Mouse (Mus musculus): Measurements from ENCODE around the gene Mab21l1. TPM values are rescaled to one million over a fixed set of nuclear protein-coding genes. Genes with fewer than 3 reads are reported as not detected.

Mab21l1 gene
- total and polyA plus RNA-seq, 3 experiments, result 0.09 to 0.16 (median 0.13) TPM

- Histone ChIP-seq H3K4me1 (ENCODE audit: control insufficient read depth, insufficient read depth, low read length) (peaks cover 4% of the 10 kb centered on the region), H3K4me3 (no peak overlapping the region), H3K27ac (no peak overlapping the region), H3K9ac (ENCODE audit: low read depth, low read length) (no peak overlapping the region), H3K36me3 (ENCODE audit: control insufficient read depth, insufficient read depth, low read length) (no peaks in the 10 kb centered on the region), H3K79me2 (replicated peaks; ENCODE audit: control insufficient read depth, insufficient read depth, low read length) (no peaks in the 10 kb centered on the region), H3K27me3 (ENCODE audit: control insufficient read depth, insufficient read depth, low read length) (no peaks in the 10 kb centered on the region)
- no peak for DNase-seq
- TF ChIP-seq POLR2A (IDR thresholded peaks at IDR 0.05; ENCODE audit: insufficient read depth, low read depth, low read length), result no peak
- TF ChIP-seq EP300 (IDR thresholded peaks at IDR 0.05; ENCODE audit: insufficient read depth, low read depth, low read length), result no peak
- no peak for TF ChIP-seq CTCF (IDR thresholded peaks at IDR 0.05)
- intact Hi-C loops (cut with DNase I), result loop anchor here (10.0 kb wide), 2 partner anchors 264 to 414 kb away; no protein-coding TSS in a partner anchor
- 81% methylated on average over 5 of the region's 5 CpGs for WGBS
These were observed 6.4 kb downstream of the Mab21l1 start for GRCm38 (mm10) chr3:55788621-55789201.

- Histone ChIP-seq H3K79me2 (replicated peaks; ENCODE audit: control insufficient read depth, insufficient read depth, low read length) (no peaks in the 10 kb centered on the region), H3K9ac (ENCODE audit: low read depth, low read length) (no peak overlapping the region), H3K4me3 (no peak overlapping the region), H3K27ac (no peak overlapping the region), H3K4me1 (ENCODE audit: control insufficient read depth, insufficient read depth, low read length) (peaks cover 8% of the 10 kb centered on the region), H3K36me3 (ENCODE audit: control insufficient read depth, insufficient read depth, low read length) (no peaks in the 10 kb centered on the region), H3K27me3 (ENCODE audit: control insufficient read depth, insufficient read depth, low read length) (no peaks in the 10 kb centered on the region)
- no peak for TF ChIP-seq EP300 (IDR thresholded peaks at IDR 0.05; ENCODE audit: insufficient read depth, low read depth, low read length)
- TF ChIP-seq POLR2A (IDR thresholded peaks at IDR 0.05; ENCODE audit: insufficient read depth, low read depth, low read length), result no peak
- TF ChIP-seq CTCF (IDR thresholded peaks at IDR 0.05), result peak; percentile 18
- DNase-seq, result no peak
- intact Hi-C loops (cut with DNase I), result loop anchor here (10.0 kb wide), 2 partner anchors 265 to 415 kb away; no protein-coding TSS in a partner anchor
- WGBS, result 79% methylated on average over 2 of the region's 2 CpGs
These were observed 7.5 kb downstream of the Mab21l1 start for GRCm38 (mm10) chr3:55789856-55790255.

GRCm38 (mm10) chr3:55790609-55791008 is 8.3 kb downstream of the Mab21l1 start:
- H3K27me3 ChIP-seq (ENCODE audit: control insufficient read depth, insufficient read depth, low read length), result no peaks in the 10 kb centered on the region
- H3K4me3 ChIP-seq, result no peak overlapping the region
- H3K79me2 ChIP-seq (replicated peaks; ENCODE audit: control insufficient read depth, insufficient read depth, low read length), result no peaks in the 10 kb centered on the region
- H3K9ac ChIP-seq (ENCODE audit: low read depth, low read length), result no peak overlapping the region
- TF ChIP-seq EP300 (IDR thresholded peaks at IDR 0.05; ENCODE audit: insufficient read depth, low read depth, low read length) (no peak), CTCF (IDR thresholded peaks at IDR 0.05) (no peak), POLR2A (IDR thresholded peaks at IDR 0.05; ENCODE audit: insufficient read depth, low read depth, low read length) (no peak)
- H3K27ac ChIP-seq, result no peak overlapping the region
- H3K36me3 ChIP-seq (ENCODE audit: control insufficient read depth, insufficient read depth, low read length), result no peaks in the 10 kb centered on the region
- 91% methylated on average over 4 of the region's 4 CpGs for WGBS
- no peak for DNase-seq
- intact Hi-C loops (cut with DNase I), result no loop called here
- peaks cover 8% of the 10 kb centered on the region for H3K4me1 ChIP-seq (ENCODE audit: control insufficient read depth, insufficient read depth, low read length)

GRCm38 (mm10) chr3:55792251-55792650 is 9.9 kb downstream of the Mab21l1 start:
- DNase-seq, result no peak
- Histone ChIP-seq H3K27me3 (ENCODE audit: control insufficient read depth, insufficient read depth, low read length) (no peaks in the 10 kb centered on the region), H3K36me3 (ENCODE audit: control insufficient read depth, insufficient read depth, low read length) (no peaks in the 10 kb centered on the region), H3K9ac (ENCODE audit: low read depth, low read length) (no peak overlapping the region), H3K79me2 (replicated peaks; ENCODE audit: control insufficient read depth, insufficient read depth, low read length) (no peaks in the 10 kb centered on the region), H3K4me1 (ENCODE audit: control insufficient read depth, insufficient read depth, low read length) (peaks cover 8% of the 10 kb centered on the region), H3K4me3 (no peak overlapping the region), H3K27ac (no peak overlapping the region)
- TF ChIP-seq CTCF (IDR thresholded peaks at IDR 0.05), result no peak
- no peak for TF ChIP-seq POLR2A (IDR thresholded peaks at IDR 0.05; ENCODE audit: insufficient read depth, low read depth, low read length)
- TF ChIP-seq EP300 (IDR thresholded peaks at IDR 0.05; ENCODE audit: insufficient read depth, low read depth, low read length), result no peak
- WGBS, result 54% methylated on average over 5 of the region's 5 CpGs
- intact Hi-C loops (cut with DNase I), result no loop called here

GRCm38 (mm10) chr3:55793842-55794575 is 11.7 kb downstream of the Mab21l1 start:
- Histone ChIP-seq H3K36me3 (ENCODE audit: control insufficient read depth, insufficient read depth, low read length) (no peaks in the 10 kb centered on the region), H3K9ac (ENCODE audit: low read depth, low read length) (no peak overlapping the region), H3K4me3 (no peak overlapping the region), H3K27ac (peak overlapping the region; percentile 60), H3K27me3 (ENCODE audit: control insufficient read depth, insufficient read depth, low read length) (no peaks in the 10 kb centered on the region), H3K79me2 (replicated peaks; ENCODE audit: control insufficient read depth, insufficient read depth, low read length) (no peaks in the 10 kb centered on the region), H3K4me1 (ENCODE audit: control insufficient read depth, insufficient read depth, low read length) (peaks cover 8% of the 10 kb centered on the region)
- WGBS, result 16% methylated on average over 7 of the region's 7 CpGs
- intact Hi-C loops (cut with DNase I), result no loop called here
- TF ChIP-seq CTCF (IDR thresholded peaks at IDR 0.05), result no peak
- TF ChIP-seq EP300 (IDR thresholded peaks at IDR 0.05; ENCODE audit: insufficient read depth, low read depth, low read length), result no peak
- no peak for TF ChIP-seq POLR2A (IDR thresholded peaks at IDR 0.05; ENCODE audit: insufficient read depth, low read depth, low read length)
- DNase-seq, result peak; percentile 78 to 80

- no peak overlapping the region for H3K27ac ChIP-seq
- H3K79me2 ChIP-seq (replicated peaks; ENCODE audit: control insufficient read depth, insufficient read depth, low read length), result no peaks in the 10 kb centered on the region
- H3K4me3 ChIP-seq, result no peak overlapping the region
- peaks cover 8% of the 10 kb centered on the region for H3K4me1 ChIP-seq (ENCODE audit: control insufficient read depth, insufficient read depth, low read length)
- TF ChIP-seq CTCF (IDR thresholded peaks at IDR 0.05) (no peak), POLR2A (IDR thresholded peaks at IDR 0.05; ENCODE audit: insufficient read depth, low read depth, low read length) (no peak), EP300 (IDR thresholded peaks at IDR 0.05; ENCODE audit: insufficient read depth, low read depth, low read length) (no peak)
- no peak for DNase-seq
- no peaks in the 10 kb centered on the region for H3K27me3 ChIP-seq (ENCODE audit: control insufficient read depth, insufficient read depth, low read length)
- WGBS, result 55% methylated on average over 2 of the region's 2 CpGs
- H3K9ac ChIP-seq (ENCODE audit: low read depth, low read length), result no peak overlapping the region
- intact Hi-C loops (cut with DNase I), result no loop called here
- no peaks in the 10 kb centered on the region for H3K36me3 ChIP-seq (ENCODE audit: control insufficient read depth, insufficient read depth, low read length)
These were observed 12.5 kb downstream of the Mab21l1 start for GRCm38 (mm10) chr3:55794768-55795167.

Data from heart, adult 2 months (tissue).